Mouse (Mus musculus): ENCODE measurements around the gene Jade1. TPM values are rescaled to one million over a fixed set of nuclear protein-coding genes. Genes with fewer than 3 reads are reported as not detected.

The Jade1 gene
- polyA plus RNA-seq, 2 experiments from 2014 or later, result 7.4 to 7.6 TPM

DNA sequence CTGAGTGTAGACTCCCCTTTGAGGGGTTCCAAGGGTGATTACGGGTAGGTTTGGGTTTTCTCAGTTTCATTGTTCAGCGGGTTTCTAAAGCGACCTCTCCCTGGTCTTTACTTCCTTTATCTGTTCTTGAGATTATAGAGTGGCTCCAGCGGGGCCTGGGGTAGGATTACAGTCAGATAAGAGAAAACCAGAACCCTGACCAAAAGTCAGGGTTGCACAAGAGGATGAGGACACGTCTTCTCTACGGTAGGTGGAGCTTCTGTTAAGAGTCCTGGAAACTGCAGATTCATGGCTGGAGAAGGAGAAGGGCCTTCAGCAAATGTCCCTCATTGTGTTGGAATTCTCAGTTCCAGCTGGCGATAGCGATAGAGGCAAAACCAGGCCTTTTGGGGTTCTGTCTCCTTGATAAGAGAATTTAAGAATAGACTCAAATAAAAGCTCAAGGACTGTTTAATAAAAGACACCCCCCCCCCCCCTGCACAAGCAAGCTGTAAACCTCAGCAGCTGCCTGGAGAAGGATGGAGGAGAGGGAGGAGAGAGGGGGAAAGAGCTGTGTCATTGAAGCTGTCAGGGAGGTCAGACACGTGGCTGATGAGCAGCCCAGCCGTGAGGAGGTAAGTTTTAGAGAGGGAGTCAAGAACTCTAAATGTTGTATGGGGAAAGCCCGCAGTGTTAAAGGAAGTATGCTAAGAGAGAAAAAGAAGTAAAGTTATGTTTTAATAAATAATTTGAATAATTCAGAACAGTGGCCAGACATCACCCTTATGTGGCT lies 2.6 kb upstream of the Jade1 start:
- ATAC-seq, result no peak

DNA sequence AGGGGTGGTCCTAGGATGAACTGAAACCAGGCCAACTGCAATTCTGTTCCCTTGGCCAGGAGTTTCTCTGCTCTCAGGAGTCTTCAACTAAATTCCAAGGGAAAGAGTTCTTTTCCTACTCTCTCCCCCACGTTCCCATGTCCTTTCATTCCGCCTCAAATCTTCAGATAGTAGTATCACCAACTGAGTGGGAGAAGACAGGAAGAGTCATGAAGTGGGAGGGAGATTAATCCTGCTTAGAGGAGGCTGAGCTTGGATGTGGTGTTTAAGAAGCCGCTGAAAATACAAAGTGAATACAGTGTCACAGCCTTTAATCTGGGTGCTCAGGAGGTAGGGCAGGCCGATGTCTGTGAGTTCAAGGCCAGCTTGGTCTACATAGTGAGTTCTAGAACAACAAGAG lies 1.9 kb upstream of the Jade1 start:
- no peak for ATAC-seq

DNA sequence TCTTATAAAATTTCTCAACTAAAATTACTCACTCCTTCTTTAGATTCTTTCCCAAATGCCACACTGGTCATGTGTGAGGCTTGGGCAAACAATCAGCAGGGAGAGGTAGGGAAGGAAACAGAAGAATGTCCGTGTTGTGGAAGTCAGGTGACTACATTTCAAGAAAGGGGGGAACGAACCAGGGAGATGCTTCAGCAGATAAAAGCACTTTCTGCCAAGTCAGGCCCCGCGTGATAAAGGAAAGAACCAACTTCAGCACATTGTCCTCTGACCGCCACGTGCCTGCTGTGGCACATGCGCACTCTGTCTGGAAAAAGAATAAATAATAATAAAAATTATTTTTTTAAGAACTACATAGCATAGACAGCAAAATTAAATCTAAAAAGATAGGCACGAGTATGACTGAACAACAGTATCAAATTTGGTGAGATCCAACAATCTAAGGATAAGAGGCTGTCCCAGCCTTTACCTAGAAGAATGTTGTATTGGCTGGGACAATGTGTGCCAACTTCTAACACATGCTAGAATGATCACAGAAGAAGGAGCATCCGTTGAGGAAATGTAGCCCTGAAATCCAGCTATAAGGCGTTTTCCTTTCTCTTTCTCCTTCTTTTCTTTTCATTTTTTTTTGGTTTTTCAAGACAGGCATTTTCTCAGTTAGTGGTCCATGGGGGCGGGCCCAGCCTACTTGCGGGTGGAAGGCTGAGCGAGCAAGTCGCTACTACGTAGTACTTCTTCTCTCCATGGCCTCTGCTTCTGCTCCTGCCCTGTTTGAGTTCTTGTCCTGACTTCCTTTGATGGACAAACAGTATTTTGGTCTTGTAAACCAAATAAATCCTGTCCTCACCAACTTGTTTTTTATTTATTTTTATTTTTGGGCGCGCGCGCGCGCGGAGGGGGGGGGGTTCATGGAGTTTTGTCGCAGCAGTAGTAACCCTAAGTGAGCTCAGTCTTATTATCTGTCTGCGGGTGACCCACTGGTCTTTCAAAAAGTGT lies 753 bp upstream of the Jade1 start:
- ATAC-seq, result no peak

DNA sequence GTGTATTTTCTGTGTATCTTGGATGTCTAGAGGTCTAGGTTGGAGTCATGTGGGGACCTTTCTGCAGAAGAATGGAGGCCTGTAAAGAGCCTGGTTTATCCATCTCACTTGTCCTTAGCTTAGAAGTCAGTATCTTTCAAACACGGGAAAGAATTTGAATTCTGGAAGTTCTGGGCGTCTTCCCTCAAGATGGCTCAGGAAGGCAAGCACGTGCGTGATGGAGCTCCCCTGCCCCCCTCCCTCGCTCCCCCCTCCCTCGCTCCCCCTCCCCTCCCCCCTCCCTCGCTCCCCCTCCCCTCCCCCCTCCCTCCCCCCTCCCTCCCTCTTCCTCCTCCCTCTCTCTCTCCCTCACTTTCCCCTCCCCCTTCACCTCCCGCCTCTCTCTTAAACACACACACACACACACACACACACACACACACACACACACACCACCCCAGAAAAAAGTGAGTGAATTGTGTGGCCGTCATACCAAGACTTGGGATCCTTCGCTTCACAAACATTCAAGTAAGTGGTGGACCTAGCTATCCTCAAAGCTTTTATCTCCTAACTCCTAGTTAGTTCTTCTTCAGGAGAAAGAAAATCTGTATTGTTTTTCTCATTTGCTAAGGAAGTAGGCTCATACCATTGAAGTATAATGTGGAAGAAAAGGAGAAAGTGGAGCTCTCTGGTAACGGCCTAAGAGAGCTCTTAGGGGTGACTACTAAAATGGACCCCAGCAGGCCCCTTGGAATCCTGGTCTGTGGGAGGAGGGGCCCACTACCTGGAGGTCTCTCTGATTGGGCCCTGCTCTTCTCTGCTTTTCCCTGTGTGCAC lies 1.1 kb downstream of the Jade1 start:
- no peak for ATAC-seq

DNA sequence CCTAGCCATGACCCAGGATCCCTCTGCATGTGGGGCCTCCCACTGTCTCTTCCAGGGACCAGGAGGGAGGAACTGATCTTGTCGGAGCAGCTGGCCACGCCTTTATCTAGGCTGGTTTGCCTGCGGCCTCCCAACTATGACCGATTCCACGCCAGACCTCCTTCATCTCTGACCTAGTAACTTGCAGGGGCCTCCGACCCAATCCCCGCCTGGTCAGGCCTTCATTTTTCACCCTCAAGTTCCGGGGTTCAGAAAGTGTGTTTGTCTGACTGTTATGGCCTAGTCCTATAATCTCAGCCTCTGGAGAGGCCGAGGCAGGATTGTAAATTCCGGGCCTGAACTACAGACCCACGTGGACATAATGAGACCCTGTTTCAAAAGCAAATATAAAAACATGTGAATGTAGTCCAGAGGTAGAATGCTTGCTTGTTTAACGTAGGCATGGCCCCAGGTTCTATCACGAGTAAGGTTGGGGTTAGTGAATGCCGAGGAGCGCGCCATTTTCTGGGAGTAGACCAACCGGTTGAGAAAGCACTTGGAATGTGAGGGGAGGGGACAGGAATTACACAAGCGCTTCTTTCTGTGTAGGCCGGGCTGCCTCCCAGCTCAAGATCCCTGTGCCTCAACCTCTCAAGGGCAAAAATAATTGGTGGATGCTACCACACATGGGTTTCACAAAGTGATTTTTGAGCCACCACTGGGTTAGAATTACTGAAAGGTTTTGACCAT lies 1.9 kb downstream of the Jade1 start:
- ATAC-seq, result no peak

DNA sequence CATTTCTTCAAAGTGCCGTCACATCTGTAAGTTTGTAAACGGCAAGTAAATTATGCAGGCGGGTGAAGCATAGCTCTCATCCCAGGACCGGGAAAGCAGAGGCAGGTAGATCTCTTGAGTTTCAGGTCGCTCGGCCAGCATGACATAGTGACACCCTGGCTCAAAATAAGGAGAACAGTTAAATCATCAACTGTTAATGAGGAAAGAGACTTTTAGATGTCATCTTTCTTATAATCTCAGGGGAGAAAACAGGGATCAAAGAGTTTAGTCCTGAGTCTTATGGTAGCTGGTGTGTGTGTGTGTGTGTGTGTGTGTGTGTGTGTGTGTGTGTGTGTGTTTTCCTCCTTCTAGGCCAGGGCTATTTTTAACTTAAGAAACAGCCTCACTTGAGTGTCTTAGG lies 5.0 kb downstream of the Jade1 start:
- no peak for ATAC-seq

DNA sequence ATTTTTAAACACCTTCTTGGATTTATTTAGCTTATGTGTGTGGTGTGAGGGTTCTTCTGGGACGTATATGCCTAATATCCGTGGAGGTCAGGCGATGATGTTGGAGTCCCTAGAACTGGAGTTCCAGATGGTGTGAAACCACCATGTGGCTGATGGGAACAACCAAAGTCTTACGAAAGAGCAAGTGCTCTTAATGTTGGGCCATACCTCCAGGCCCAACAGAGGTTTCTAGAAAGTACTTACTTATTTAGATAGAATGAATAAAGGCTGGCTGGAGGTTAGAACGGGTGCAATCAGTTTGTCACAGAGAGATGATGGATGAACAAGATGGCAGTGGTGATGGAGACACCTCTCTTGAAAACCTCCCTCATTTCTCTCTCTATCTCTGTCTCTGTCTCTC lies 6.3 kb downstream of the Jade1 start:
- ATAC-seq, result no peak

DNA sequence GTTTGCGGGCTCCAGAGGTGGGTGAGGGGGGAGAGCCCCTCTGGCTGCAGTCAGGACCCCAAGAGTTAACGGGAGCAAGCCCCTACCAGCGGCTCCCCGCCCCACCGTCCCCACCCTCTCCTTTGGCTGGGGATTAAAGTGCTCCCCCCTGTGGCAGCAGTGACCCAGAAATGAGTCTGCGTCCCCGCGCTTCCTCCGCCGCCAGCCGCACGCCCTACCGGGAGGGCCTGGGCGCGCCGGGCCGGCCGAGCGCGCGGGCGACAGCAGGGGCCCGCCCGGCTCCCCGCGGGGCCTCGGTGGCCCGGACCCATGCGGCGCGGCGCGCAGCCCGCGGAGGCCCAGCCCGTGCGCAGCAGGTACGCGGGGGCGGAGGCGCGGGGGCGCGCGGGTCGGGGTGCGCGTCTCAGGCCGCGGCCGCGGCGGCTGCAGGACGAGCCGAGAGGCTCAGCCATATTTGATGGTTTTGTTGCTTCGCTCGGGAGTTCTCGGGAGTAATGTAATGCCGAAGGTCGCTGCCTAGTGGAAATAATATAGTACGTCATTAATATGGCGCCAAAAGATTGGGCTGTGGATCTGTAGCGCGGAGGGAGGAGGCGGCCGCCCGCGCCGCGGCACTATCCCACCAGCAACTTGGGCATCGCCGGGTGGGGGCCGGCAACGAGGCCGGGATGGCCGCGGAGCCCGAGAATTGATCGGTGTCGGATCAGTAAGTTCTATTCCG lies 7.8 kb downstream of the Jade1 start:
- ATAC-seq, result peak; percentile 35

DNA sequence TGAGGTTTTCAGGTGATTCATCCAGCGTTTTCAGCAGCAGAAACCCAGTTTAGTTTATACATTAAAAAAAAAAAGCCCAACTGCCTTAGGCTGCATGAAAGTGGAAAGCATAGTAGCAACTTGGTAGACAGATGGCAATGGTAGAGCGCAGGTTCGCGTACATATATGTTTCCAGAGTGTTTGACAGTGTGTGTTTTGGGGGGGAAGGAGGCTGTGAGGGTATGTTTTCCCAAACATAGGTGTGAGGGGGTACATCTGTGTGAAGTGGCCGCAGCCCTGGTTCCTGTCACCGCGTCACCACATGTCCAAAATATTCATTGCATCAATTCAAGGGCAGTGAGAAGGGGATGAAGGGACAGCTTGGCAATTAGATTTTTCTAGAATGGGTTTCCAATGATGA lies 8.5 kb downstream of the Jade1 start:
- ATAC-seq, result no peak

DNA sequence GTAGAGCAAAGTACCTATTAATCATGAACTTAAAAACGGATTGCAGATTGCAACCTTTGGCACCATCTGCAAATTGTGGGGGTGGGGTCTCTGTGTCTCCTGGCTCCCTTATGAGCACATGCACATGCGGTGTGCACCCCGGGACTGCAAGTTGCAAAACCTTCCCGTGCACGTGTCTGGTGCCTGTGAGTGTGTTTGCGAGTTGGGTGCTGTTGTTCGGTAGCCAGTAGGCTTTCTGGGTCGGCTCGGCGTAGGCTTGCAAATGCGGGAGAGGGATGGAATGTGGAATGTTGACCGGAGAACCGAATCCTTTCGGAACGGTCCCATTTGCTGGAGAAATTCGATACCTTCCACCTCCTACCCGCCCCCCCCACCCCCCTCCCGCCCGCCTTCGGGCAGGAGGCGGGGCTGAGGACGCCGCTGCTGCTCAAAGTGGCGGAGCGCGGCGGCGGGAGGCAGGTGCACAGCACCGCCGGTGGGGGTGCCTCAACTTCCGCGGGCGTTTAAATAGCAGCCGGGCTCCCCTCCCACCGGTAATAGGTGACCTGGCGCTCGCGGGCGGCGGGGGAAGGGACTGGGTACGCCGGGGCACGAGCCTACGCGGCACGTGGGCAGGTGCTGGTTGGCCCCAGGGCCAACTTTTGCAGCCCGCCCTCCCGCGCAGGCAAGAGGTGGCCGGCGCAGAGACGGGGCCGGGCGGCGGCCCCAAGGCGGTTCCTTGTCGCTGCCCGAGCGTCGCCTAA lies 9.1 kb downstream of the Jade1 start:
- ATAC-seq, result peak; percentile 77

DNA sequence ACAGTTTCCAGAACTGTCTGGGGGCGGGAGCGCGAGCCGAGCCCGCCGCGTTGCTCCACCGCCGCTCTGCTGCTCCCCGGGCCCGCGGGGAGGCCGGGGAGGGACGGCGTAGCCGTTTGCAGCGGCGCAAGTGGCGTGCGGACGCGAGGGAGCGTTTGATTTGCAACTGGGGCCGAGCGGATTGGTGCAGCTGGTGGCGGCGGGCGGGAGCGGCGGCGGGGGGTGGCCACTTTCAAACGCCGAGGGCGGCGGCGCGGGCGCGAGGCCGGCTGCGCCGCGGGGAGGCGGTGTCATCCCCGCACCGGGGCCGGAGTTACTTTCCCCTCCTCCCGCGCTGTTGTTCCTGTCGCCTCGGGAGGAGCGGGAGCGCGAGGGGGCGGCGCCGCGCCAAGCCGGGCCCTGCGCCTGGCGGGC lies 9.9 kb downstream of the Jade1 start:
- peak; percentile 30 for ATAC-seq

DNA sequence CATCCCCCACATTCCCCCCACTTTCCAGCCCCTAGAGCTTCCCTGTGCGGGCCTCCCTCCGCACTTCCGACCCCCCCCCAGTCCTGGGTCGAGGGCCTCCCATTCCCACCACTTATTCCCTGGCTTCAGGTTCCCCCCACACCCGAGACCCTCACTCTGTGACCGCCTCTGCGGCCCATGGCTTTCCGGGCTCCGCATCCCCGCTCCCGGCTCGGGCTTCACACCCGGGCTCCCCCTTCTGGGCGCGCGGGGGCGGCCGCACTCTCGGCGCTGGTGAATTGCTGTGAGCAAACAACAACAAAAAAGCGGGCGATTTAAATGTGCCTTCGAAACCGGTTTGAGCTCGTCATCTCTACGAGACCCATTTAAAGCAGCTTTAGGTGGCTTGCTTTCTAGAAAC lies 10.4 kb downstream of the Jade1 start:
- no peak for ATAC-seq

DNA sequence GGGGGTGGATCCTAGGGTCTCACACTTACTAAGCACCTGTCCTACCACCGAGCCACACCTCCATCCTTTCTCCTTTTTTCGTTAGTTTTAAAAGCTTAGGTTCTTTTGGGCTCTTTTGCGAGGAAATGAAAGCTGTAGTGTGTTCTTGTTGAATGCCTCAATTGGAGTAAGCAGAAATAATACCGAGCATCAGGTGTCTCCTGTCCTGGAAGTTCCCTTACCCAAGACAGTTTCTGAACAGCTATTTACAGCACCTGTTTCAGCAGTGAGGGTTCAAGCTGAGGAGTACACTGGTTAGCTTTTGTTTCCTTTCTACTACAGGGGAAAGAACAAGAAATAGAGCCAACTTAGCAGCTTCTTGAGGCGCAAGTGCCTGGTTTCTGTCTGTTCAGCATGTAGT lies 14.4 kb downstream of the Jade1 start:
- ATAC-seq, result no peak

DNA sequence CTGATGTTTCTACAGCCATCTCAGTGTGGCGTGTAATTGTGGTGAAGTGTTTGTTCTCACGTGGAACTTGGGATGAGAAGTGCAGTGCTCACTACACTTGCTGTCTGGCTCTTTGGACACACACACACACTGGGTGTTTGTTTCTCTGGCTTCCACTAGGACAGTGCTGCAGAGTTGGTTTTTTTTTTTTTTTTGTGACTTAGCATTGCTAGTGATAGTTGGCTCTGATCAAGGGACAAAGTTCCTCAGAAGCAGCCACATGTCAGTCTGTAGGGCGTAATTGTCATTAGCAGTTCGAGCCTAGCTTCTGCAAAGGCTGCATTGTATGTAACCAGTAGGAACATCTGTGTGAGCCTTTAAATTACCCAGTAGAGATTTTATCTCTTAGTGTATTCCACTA lies 16.6 kb downstream of the Jade1 start:
- ATAC-seq, result no peak

DNA sequence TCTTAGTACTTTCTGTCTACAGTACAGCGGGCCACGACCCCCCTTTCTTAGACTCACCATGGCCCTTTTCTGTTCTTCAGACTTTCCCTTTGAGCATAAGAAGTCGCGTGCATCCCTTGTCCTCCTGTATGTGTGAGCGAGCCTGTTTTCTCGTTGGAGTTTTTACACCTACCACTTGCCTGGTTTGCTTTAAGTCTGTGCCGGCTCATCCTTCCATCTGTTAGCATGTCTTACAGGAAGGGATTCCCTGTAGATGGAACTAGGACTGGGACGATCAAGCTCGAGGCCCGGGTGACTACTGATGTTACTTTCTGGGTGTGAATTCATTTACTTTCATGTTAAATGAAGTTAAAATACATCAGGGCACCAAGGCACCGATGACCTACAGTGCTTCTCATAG lies 17.4 kb downstream of the Jade1 start:
- ATAC-seq, result no peak

DNA sequence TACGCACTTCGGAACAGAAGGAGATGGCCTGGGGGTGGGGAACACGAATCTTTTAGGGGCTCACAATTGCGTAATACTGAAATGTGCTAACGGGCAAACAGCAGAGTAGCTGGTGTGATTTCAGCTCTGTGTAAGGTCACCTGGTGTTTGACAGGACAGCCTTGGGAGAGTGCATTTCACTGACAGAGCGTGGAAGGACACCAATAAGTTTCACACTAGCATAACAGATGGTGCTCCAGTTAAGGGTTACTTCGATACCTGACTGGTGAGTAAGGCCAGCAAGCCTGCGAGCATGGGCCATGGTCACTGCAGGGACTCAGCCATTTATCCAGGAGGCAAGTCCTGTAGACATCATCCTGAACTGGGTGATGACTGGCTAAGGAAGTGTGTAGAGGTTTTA lies 18.7 kb downstream of the Jade1 start:
- no peak for ATAC-seq

DNA sequence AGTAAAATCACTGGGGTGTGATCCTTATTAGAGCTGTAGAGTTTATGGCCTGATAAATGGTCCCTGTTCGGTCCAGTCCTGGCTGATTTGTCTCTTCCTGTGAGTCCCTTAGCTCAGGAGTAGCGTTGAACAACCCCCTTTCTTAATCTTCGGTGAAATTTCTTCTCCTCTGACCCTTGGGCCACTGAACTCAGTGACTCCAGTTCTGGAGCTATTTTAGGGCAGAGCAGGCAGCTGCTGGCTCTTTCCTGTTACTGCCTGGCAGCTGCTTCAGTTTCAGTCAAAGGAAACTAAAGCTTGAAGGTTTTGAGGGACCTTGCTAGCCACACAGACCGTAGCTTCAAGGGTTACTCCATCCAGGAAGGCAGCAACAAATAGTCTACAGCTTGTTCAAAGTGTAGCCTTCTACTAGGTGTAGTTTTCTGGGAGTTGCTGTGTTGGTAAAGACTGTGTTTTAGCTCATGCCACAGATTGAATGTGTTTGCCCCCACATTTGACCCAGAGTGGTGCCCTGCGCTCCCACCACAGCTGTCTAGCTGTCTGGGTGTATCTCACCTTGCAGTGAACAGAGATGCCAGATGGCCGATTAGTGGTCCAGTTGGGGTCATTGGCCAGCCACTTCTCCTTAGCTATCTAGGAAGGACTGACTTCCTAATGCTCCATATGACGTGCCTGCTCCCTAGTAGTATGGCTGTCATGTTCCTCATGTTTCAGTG lies 19.3 kb downstream of the Jade1 start:
- ATAC-seq, result no peak

DNA sequence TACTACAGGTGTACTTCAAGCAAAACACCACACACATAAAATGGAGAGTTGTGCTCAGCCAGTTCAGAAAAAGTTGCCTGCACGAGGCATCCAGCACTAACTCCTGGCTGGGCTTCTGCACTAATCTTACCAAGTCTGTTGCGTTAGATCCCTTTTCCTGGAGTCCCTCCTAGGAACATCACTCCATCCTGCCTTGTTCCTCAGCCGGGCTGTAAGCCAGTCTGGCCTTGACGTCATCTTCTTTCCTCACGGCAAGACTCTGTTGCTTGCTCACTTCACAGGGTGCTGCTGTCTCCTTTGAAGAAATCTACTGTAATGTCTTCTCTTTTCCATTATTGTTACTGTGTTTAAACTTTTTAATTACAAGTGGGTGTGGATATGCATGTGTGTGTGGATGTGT lies 20.4 kb downstream of the Jade1 start:
- ATAC-seq, result no peak

DNA sequence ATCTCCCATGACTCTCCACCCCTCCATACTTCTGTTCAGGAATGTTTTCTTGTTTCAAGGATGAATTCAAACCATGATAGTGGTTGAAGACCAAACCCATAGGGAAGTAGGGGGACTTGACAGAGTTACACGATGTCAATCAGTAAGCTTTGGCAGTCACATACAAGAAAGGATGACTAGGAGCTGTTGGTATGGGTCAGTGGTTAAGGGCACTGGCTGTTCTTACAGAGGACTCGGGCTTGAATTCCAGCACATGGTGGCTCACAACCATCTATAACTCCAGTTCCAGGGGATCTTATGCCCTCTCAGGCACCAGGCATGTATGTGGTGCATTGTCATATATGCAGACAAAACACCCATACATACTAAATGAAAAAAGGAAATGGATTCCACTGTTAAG lies 21.7 kb downstream of the Jade1 start:
- no peak for ATAC-seq

DNA sequence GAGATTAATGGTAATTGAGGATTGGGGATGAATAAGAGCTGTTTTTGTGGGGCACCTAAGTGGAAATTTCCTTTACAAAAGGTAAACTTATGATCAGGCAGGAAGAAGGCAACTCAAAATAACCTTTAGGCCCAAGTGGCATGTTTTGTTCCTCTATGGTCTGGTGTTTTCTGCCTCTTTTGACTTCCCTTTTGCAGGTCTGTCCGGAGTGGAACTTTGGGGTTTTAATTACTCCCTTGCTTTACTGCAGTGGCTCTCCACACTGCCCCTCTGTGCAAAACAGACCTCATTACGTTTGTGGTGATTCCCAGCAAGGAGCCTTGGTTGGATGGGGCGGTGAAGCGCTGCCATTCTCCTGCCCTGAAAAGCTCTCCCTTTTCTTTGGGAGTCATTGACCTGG lies 24.3 kb downstream of the Jade1 start:
- ATAC-seq, result no peak

Data from activated CD4-positive, CD25-positive, alpha-beta regulatory T cell, adult 4 months (primary cell).